Mouse (Mus musculus) ES-Bruce4 (cell line): ENCODE measurements around the gene Rnf152.

ENCODE experiments used
- CTCF ChIP-seq: IDR thresholded peaks from one replicate; pipeline ENCODE4 v1.8.1; 2011; ENCODE audit warnings: low read depth, low read length
- EP300 ChIP-seq: IDR thresholded peaks from 2 replicates; pipeline ENCODE4 v1.6.1; 2011; ENCODE audit warnings: low read depth, low read length; ENCODE audit not compliant: insufficient read depth

DNA sequence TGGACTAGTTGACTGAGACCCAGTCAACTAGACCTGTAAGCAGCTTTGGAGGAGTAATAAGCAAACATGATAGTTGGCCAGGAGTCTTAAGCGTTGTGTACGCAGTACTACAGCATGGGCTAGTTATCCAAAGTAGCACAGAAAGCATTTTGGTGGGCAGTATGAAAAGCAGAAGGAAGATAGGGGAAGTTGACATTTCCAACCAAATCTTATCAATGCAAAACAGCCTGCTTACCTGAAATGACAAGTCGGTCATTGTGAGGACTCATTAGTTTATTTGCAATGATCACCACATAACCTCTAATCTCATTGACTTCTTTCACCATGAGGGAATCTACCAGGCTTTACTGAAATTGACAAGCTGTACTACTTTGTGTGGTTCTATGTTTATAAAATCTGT lies 107.3 kb downstream of the Rnf152 start:
- no peak for TF ChIP-seq CTCF
- no peak for TF ChIP-seq EP300
